In genomic region chr11:40690444-40691127, GRCm38 (mm10) we compare ENCODE assay signal across 11 mouse cellular contexts. TPM values are rescaled to one million over a fixed set of nuclear protein-coding genes. Genes with fewer than 3 reads are reported as not detected.
DNase-seq lines count a peak whose midpoint lies in the region; ATAC-seq lines count a peak whose summit lies in the region.
"Had no signal": no experiment of that assay in that cellular context is flagged by ENCODE, and none has a peak within 500 bp of the region (broad histone marks: within the 10 kb centered on the region; RNA-seq: fewer than 3 reads in every experiment).

No protein-coding gene starts in this region.

- no peaks in the 10 kb centered on the region for H3K9me3 ChIP-seq in midbrain, embryonic 15.5 days
- no peaks in the 10 kb centered on the region for H3K9me3 ChIP-seq in midbrain, embryonic 10.5 days (replicated peaks)

- H3K4me1 ChIP-seq in midbrain, embryonic 15.5 days, result peaks cover 34% of the 10 kb centered on the region
- peaks cover 31% of the 10 kb centered on the region for H3K4me1 ChIP-seq in midbrain, embryonic 10.5 days

- WGBS in midbrain, embryonic 15.5 days, result 75% methylated on average over 5 of the region's 5 CpGs
- 88% methylated on average over 5 of the region's 5 CpGs for WGBS in midbrain, embryonic 10.5 days

- DNase-seq in cerebellum, adult 9-11 months, result peak; percentile 18
- DNase-seq in cerebellum, postnatal 4 days (ENCODE audit: low spot score in 2 of 2), result no peak
- DNase-seq in midbrain, embryonic 10.5 days (ENCODE audit: low spot score), result no peak
- peak; percentile 20 for DNase-seq in heart, postnatal 4 days
- no peak for DNase-seq in right cerebral cortex, postnatal 14 days
- no peak for DNase-seq in left cerebral cortex, postnatal 14 days (ENCODE audit: low spot score in 2 of 2)
- no peak for DNase-seq in gastrocnemius, adult 8-10 months (ENCODE audit: low spot score in 2 of 2)
- DNase-seq: kidney, postnatal 25 days; thymus, adult 18-20 months had no signal

- no peak for ATAC-seq in midbrain, embryonic 15.5 days (replicated peaks)
- ATAC-seq: Patski had no signal

- 0 out of 2 replicates have a peak, but pooled peaks cover 3% of the 10 kb centered on the region for H3K36me3 ChIP-seq in midbrain, embryonic 15.5 days (replicated peaks)
- peaks cover 29% of the 10 kb centered on the region for H3K36me3 ChIP-seq in midbrain, embryonic 10.5 days

- H3K27ac ChIP-seq in midbrain, embryonic 15.5 days, result no peak overlapping the region
- H3K27ac ChIP-seq in midbrain, embryonic 10.5 days (replicated peaks), result no peak overlapping the region

- intact Hi-C loops in left cerebral cortex, postnatal 14 days (cut with DNase I), result loop anchor here (5.0 kb wide), 2 partner anchors 42 to 62 kb away; partner anchors contain the start of genes Hmmr and Nudcd2

- no peaks in the 10 kb centered on the region for H3K27me3 ChIP-seq in midbrain, embryonic 15.5 days (replicated peaks)
- H3K27me3 ChIP-seq in midbrain, embryonic 10.5 days (ENCODE audit: low read depth, poor library complexity, severe bottlenecking), result no peaks in the 10 kb centered on the region
- H3K27me3 ChIP-seq: Patski had no signal

- H3K9ac ChIP-seq in midbrain, embryonic 15.5 days, result no peak overlapping the region

- peak overlapping the region; percentile 96; the same call in 1 of the 2 replicates for H3K4me2 ChIP-seq in midbrain, embryonic 15.5 days

- peak overlapping the region; percentile 95; the same call in 1 of the 2 replicates for H3K4me3 ChIP-seq in midbrain, embryonic 15.5 days
- H3K4me3 ChIP-seq in midbrain, embryonic 10.5 days, result no peak overlapping the region

RNA-seq across cellular contexts. Expression of gene Mat2b, which starts 4.4 kb away (rescaled TPM):
- polyA plus RNA-seq in midbrain, embryonic 15.5 days (2015; fragmentation: Nextera tagmentation; extraction: Ambion mirVana), result 56.2 and 58.0 TPM in 2 replicates
- 100 and 103 TPM in 2 replicates for polyA plus RNA-seq in midbrain, embryonic 10.5 days (2016; fragmentation: Nextera tagmentation; extraction: Ambion mirVana)
- total RNA-seq in heart, postnatal 4 days (2021), result 10 to 100 TPM; 89.0 TPM
- 100 to 1,000 TPM; 134 to 137 TPM for total RNA-seq in left cerebral cortex, postnatal 14 days (2021)
- total RNA-seq in gastrocnemius, adult 8-10 months (2022), result 10 to 100 TPM; 58.9 to 73.5 (median 64.8) TPM

RNA-seq across cellular contexts. Expression of gene Hmmr, which starts 42.6 kb away (rescaled TPM):
- polyA plus RNA-seq in midbrain, embryonic 15.5 days (2015; fragmentation: Nextera tagmentation; extraction: Ambion mirVana), result 5.4 and 6.0 TPM in 2 replicates
- 58.8 and 62.9 TPM in 2 replicates for polyA plus RNA-seq in midbrain, embryonic 10.5 days (2016; fragmentation: Nextera tagmentation; extraction: Ambion mirVana)
- total RNA-seq in heart, postnatal 4 days (2021), result 10 to 100 TPM; 36.3 to 43.2 TPM
- total RNA-seq in left cerebral cortex, postnatal 14 days (2021), result 1 to 10 TPM; 1.1 to 1.7 TPM
- total RNA-seq in gastrocnemius, adult 8-10 months (2022), result not detected

RNA-seq across cellular contexts. Expression of gene Nudcd2, which starts 42.9 kb away (rescaled TPM):
- 49.6 and 55.4 TPM in 2 replicates for polyA plus RNA-seq in midbrain, embryonic 15.5 days (2015; fragmentation: Nextera tagmentation; extraction: Ambion mirVana)
- polyA plus RNA-seq in midbrain, embryonic 10.5 days (2016; fragmentation: Nextera tagmentation; extraction: Ambion mirVana), result 194 and 216 TPM in 2 replicates
- total RNA-seq in heart, postnatal 4 days (2021), result 10 to 100 TPM; 30.6 to 31.7 TPM
- total RNA-seq in left cerebral cortex, postnatal 14 days (2021), result 10 to 100 TPM; 19.3 to 20.0 TPM
- total RNA-seq in gastrocnemius, adult 8-10 months (2022), result 10 to 100 TPM; 13.1 to 14.5 (median 13.6) TPM

Comparison
In these comparisons a context has a peak if more than half of its experiments do, and no peak if none do; other contexts are left out.
1. DNase-seq: peak in cerebellum, adult 9-11 months (single experiment) and heart, postnatal 4 days (single experiment); none in cerebellum, postnatal 4 days (0 of 2), midbrain, embryonic 10.5 days (single experiment), right cerebral cortex, postnatal 14 days (single experiment), left cerebral cortex, postnatal 14 days (0 of 2) and gastrocnemius, adult 8-10 months (0 of 2).
2. RNA of gene Hmmr, which starts 42.6 kb away (total RNA-seq): 36.3 to 43.2 TPM in heart, postnatal 4 days; 1.1 to 1.7 TPM in left cerebral cortex, postnatal 14 days and not detected in gastrocnemius, adult 8-10 months; every median in the first group is over 10 times any median in the second.